In the genomic region with DNA sequence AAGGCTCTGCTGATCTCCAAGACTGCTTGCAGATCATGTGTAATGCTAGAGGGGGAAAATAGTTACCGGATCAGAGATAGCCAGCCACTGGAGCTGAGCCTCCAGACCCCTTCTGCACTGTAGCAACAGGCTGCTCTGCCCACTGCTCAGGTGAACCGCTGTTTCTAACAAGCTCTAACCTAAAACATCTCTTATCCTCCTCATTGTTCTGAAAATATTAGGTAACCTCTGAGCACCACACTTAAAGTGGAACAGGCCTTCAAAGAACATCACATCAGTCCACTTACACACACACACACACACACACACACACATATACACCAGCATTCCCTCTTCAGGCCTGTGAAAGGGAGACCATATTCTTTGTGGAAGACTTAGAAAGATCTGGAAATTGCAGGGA, we compare ENCODE assay signal across 9 mouse cellular contexts. TPM values are rescaled to one million over a fixed set of nuclear protein-coding genes. Genes with fewer than 3 reads are reported as not detected.
DNase-seq lines count a peak whose midpoint lies in the region; ATAC-seq and TF ChIP-seq lines count a peak whose summit lies in the region.
"Had no signal": no experiment of that assay in that cellular context is flagged by ENCODE, and none has a peak within 500 bp of the region (broad histone marks: within the 10 kb centered on the region; RNA-seq: fewer than 3 reads in every experiment).

No protein-coding gene starts in this region.

- H3K27me3 ChIP-seq in hindbrain, embryonic 10.5 days (ENCODE audit: insufficient read depth, poor library complexity, severe bottlenecking): no peaks in the 10 kb centered on the region
- H3K27me3 ChIP-seq in hindbrain, embryonic 11.5 days (ENCODE audit: control insufficient read depth, insufficient read depth, low read length): no peaks in the 10 kb centered on the region
- H3K27me3 ChIP-seq in hindbrain, postnatal 0 days (ENCODE audit: insufficient read depth, low read length): no peaks in the 10 kb centered on the region
- H3K27me3 ChIP-seq: neural tube, embryonic 13.5 days had no signal

- 78% methylated on average over 2 of the region's 2 CpGs for WGBS in hindbrain, embryonic 10.5 days
- 76% methylated on average over 2 of the region's 2 CpGs for WGBS in hindbrain, embryonic 11.5 days
- 83% methylated on average over 2 of the region's 2 CpGs for WGBS in hindbrain, postnatal 0 days

- H3K9me3 ChIP-seq in hindbrain, embryonic 10.5 days: no peaks in the 10 kb centered on the region
- H3K9me3 ChIP-seq in hindbrain, embryonic 11.5 days (ENCODE audit: control insufficient read depth, low read length): no peaks in the 10 kb centered on the region
- no peaks in the 10 kb centered on the region for H3K9me3 ChIP-seq in hindbrain, postnatal 0 days (ENCODE audit: low read length)
- H3K9me3 ChIP-seq: neural tube, embryonic 13.5 days had no signal

- peaks cover 26% of the 10 kb centered on the region for H3K4me1 ChIP-seq in hindbrain, embryonic 10.5 days (replicated peaks)
- peaks cover 5% of the 10 kb centered on the region; the same call in 1 of the 2 replicates for H3K4me1 ChIP-seq in hindbrain, embryonic 11.5 days (replicated peaks; ENCODE audit: control insufficient read depth, insufficient read depth, low read length)
- H3K4me1 ChIP-seq in hindbrain, postnatal 0 days (ENCODE audit: insufficient read depth, low read length): peaks cover 11% of the 10 kb centered on the region

- peaks cover 5% of the 10 kb centered on the region; the same call in 1 of the 2 replicates for H3K36me3 ChIP-seq in hindbrain, embryonic 10.5 days
- no peaks in the 10 kb centered on the region for H3K36me3 ChIP-seq in hindbrain, embryonic 11.5 days (ENCODE audit: control insufficient read depth, insufficient read depth, low read length)
- H3K36me3 ChIP-seq in hindbrain, postnatal 0 days (ENCODE audit: insufficient read depth, low read length): no peaks in the 10 kb centered on the region
- H3K36me3 ChIP-seq: neural tube, embryonic 13.5 days had no signal

- no peak for DNase-seq in hindbrain, embryonic 10.5 days (ENCODE audit: low spot score)
- DNase-seq in hindbrain, embryonic 11.5 days (ENCODE audit: low spot score): no peak
- peak; percentile 3 for DNase-seq in thymus, postnatal 4 days
- DNase-seq in thymus, postnatal 10 days (ENCODE audit: low spot score in 2 of 2): no peak
- no peak for DNase-seq in hindbrain, postnatal 0 days (ENCODE audit: low spot score)
- DNase-seq in thymus, postnatal 0 days (ENCODE audit: low spot score): no peak
- no peak for DNase-seq in layer of hippocampus, adult 9-10 months (ENCODE audit: low spot score)

- H3K27ac ChIP-seq in hindbrain, embryonic 10.5 days: peak overlapping the region; percentile 84
- H3K27ac ChIP-seq in hindbrain, embryonic 11.5 days (ENCODE audit: low read depth, low read length): no peak overlapping the region
- no peak overlapping the region for H3K27ac ChIP-seq in hindbrain, postnatal 0 days
- H3K27ac ChIP-seq: neural tube, embryonic 13.5 days had no signal

- no peak overlapping the region for H3K4me3 ChIP-seq in hindbrain, embryonic 10.5 days
- no peak overlapping the region for H3K4me3 ChIP-seq in hindbrain, embryonic 11.5 days (ENCODE audit: low read depth, low read length)
- H3K4me3 ChIP-seq in hindbrain, postnatal 0 days (ENCODE audit: low read length): no peak overlapping the region
- H3K4me3 ChIP-seq: neural tube, embryonic 13.5 days had no signal

- no peak overlapping the region for H3K9ac ChIP-seq in hindbrain, embryonic 11.5 days (ENCODE audit: low read depth, low read length)
- H3K9ac ChIP-seq in hindbrain, postnatal 0 days (replicated peaks; ENCODE audit: low read length): 0 out of 2 replicates have a peak overlapping the region, but pooled peaks have one; percentile 1
- H3K9ac ChIP-seq: lung, embryonic 14.5 days; neural tube, embryonic 13.5 days had no signal

- ATAC-seq in hindbrain, embryonic 11.5 days (ENCODE audit: low FRiP score): no peak
- ATAC-seq in hindbrain, postnatal 0 days: no peak

- H3K4me2 ChIP-seq in hindbrain, embryonic 11.5 days (replicated peaks; ENCODE audit: low read depth, low read length): no peak overlapping the region
- no peak overlapping the region for H3K4me2 ChIP-seq in hindbrain, postnatal 0 days (ENCODE audit: low read depth, low read length)
- H3K4me2 ChIP-seq: lung, embryonic 14.5 days; neural tube, embryonic 13.5 days had no signal

- TF ChIP-seq CTCF in hindbrain, postnatal 0 days (IDR thresholded peaks at IDR 0.05; ENCODE audit: low read depth): no peak

RNA-seq across cellular contexts. Expression of a gene that starts 2.7 kb away (rescaled TPM):
- polyA plus RNA-seq in hindbrain, embryonic 10.5 days (2016; fragmentation: Nextera tagmentation; extraction: Ambion mirVana): 60.6 and 66.1 TPM in 2 replicates
- polyA plus RNA-seq in hindbrain, embryonic 11.5 days (2014; fragmentation: Nextera tagmentation; extraction: Ambion mirVana): 45.9 and 50.9 TPM in 2 replicates
- 25.2 and 32.5 TPM in 2 replicates for total RNA-seq in hindbrain, postnatal 0 days (2014; rRNA removed)
- polyA plus RNA-seq in hindbrain, postnatal 0 days (2015; fragmentation: Nextera tagmentation; extraction: Ambion mirVana): 34.5 and 36.3 TPM in 2 replicates
- 31.6 and 32.7 TPM in 2 replicates for polyA plus RNA-seq in thymus, postnatal 0 days (2015; fragmentation: Nextera tagmentation; extraction: Ambion mirVana)
